Mouse (Mus musculus) G1E (cell line): ENCODE results near the gene Rab26. TPM values are rescaled to one million over a fixed set of nuclear protein-coding genes. Genes with fewer than 3 reads are reported as not detected.

ENCODE experiments used
- ATAC-seq: 2 replicates; pipeline ENCODE4 v1.8.0; 2016; ENCODE audit warnings: mild to moderate bottlenecking; ENCODE audit not compliant: insufficient number of reproducible peaks, poor library complexity, low FRiP score, severe bottlenecking; ENCODE audit errors: extremely low read depth
- DNase-seq: peaks from one replicate; pipeline ENCODE4 v3.0.0; 2012; ENCODE audit warnings: low spot score
- H3K27me3 ChIP-seq: 2 replicates; pipeline ENCODE4 v1.6.1; 2012; ENCODE audit warnings: mild to moderate bottlenecking, low read length, inconsistent platforms; ENCODE audit not compliant: insufficient read depth
- H3K36me3 ChIP-seq: replicated peaks from 2 replicates; pipeline ENCODE3; 2012; ENCODE audit warnings: mild to moderate bottlenecking, inconsistent platforms
- H3K4me1 ChIP-seq: 2 replicates; pipeline ENCODE4 v1.6.1; 2012; ENCODE audit warnings: low read depth, low read length, inconsistent platforms, mixed read lengths; ENCODE audit not compliant: insufficient read depth
- H3K4me3 ChIP-seq: 2 replicates; pipeline ENCODE4 v1.5.1; 2012; ENCODE audit warnings: low read depth, mild to moderate bottlenecking, inconsistent platforms, low read length, moderate library complexity, mixed read lengths
- H3K9me3 ChIP-seq: replicated peaks from 2 replicates; pipeline ENCODE4 v1.6.1; 2012; ENCODE audit warnings: inconsistent platforms
- CTCF ChIP-seq: IDR thresholded peaks from 2 replicates; pipeline ENCODE4 v1.5.1; 2012; ENCODE audit warnings: low read depth, low read length, inconsistent platforms, mixed read lengths
- GATA1 ChIP-seq: IDR thresholded peaks from 2 replicates; pipeline ENCODE4 v1.6.1; 2012; ENCODE audit warnings: borderline replicate concordance, low read length, inconsistent platforms, mixed read lengths
- GATA2 ChIP-seq: IDR thresholded peaks from 2 replicates; pipeline ENCODE4 v1.6.1; 2012; ENCODE audit warnings: low read depth, low read length, inconsistent platforms, borderline replicate concordance
- POLR2AphosphoS5 ChIP-seq: IDR thresholded peaks from 2 replicates; pipeline ENCODE4 v1.6.1; 2012; ENCODE audit warnings: low read depth, low read length, inconsistent platforms; ENCODE audit not compliant: insufficient replicate concordance
- TAL1 ChIP-seq: conservative IDR thresholded peaks from 2 replicates; pipeline ENCODE4 v1.6.1; 2012; ENCODE audit warnings: low read depth, low read length, inconsistent platforms, mixed read lengths
- polyA plus RNA-seq: library from polyadenylated mRNA; stranded (reverse); fragments of >175 nt; gene quantifications from 2 replicates; pipeline ENCODE4 v1.2.3, GENCODE M21; 2012
- total RNA-seq, 2 experiments: library from RNA; stranded (forward) in 1 of 2; stranded (reverse) in 1 of 2; fragments of 200-1000 nt in 1 of 2; fragments of >200 nt in 1 of 2; fragmentation: Nextera tagmentation in 1 of 2; gene quantifications; 2 replicates each; pipeline ENCODE4 v1.2.3; 2014 to 2017

Gene Rab26
- total and polyA plus RNA-seq, 3 experiments = 0.26 to 0.49 TPM; not detected in 1

DNA sequence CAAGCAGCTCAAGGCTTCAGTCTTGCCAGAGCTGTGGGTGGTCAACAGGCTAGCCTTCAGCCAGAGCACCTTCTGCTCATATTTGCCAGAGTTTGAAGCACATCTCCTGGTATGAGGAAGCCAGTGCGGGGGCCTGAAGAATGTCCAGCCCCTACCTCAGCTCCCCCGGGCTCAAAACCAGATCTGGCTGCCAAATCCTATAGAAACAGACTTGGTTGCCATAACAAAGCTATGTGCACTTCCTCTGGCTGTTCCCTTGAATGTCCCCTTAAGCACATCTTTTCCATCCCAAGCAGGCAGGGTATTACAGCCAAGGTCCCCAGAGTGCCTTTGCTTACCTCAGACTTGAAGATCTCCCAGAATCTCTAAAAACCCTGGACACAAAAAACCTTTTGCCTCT lies 9.3 kb downstream of the Rab26 start:
- H3K9me3 ChIP-seq = no peaks in the 10 kb centered on the region
- ATAC-seq (no peak), DNase-seq (no peak)
- TF ChIP-seq CTCF = no peak
- no peak for TF ChIP-seq TAL1
- no peak for TF ChIP-seq POLR2AphosphoS5
- no peak for TF ChIP-seq GATA2
- no peak for TF ChIP-seq GATA1
- H3K36me3 ChIP-seq = peaks cover 77% of the 10 kb centered on the region
- H3K4me1 ChIP-seq = peaks cover 56% of the 10 kb centered on the region
- H3K4me3 ChIP-seq = no peak overlapping the region
- H3K27me3 ChIP-seq = no peaks in the 10 kb centered on the region

GRCm38 (mm10) chr17:24520450-24520849 lies 13.6 kb downstream of the Rab26 start:
- no peak for TF ChIP-seq TAL1
- TF ChIP-seq GATA1 = no peak
- TF ChIP-seq POLR2AphosphoS5 = no peak
- no peak for TF ChIP-seq CTCF
- no peak for TF ChIP-seq GATA2
- DNase-seq (no peak), ATAC-seq (no peak)
- peaks cover 93% of the 10 kb centered on the region for H3K36me3 ChIP-seq
- no peaks in the 10 kb centered on the region for H3K27me3 ChIP-seq
- no peaks in the 10 kb centered on the region for H3K9me3 ChIP-seq
- H3K4me3 ChIP-seq = no peak overlapping the region
- peaks cover 40% of the 10 kb centered on the region for H3K4me1 ChIP-seq

- Histone ChIP-seq H3K27me3 (no peaks in the 10 kb centered on the region), H3K4me3 (no peak overlapping the region), H3K36me3 (peaks cover 99% of the 10 kb centered on the region), H3K9me3 (no peaks in the 10 kb centered on the region), H3K4me1 (peaks cover 12% of the 10 kb centered on the region)
- ATAC-seq (no peak), DNase-seq (no peak)
- TF ChIP-seq POLR2AphosphoS5 (no peak), CTCF (no peak), GATA2 (no peak), GATA1 (no peak), TAL1 (no peak)
Observed at GRCm38 (mm10) chr17:24514270-24515257, 19.4 kb downstream of the Rab26 start.

DNA sequence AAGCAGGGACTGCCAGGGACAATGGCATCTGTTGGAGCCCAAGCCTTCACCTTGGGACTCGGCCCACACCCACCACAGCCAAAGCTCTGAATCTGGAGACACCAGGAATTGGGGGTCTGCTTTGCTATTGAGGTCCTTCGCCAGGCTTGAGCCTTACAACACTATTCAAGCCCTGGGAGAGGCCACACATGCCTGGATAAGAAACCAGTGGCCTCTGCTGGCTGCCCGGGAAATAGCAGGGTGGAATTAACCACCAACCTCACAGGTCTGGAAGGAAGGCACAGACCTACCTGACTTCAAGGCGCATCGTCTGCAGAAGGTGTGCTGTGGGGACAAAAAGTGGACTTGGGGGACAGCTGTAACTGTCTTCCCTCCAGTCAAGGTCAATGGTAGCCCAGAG lies 20.4 kb downstream of the Rab26 start:
- H3K4me3 ChIP-seq = no peak overlapping the region
- DNase-seq (peak; percentile 51), ATAC-seq (0 out of 2 replicates have a peak, but pooled peaks have one; percentile 8)
- TF ChIP-seq GATA2 (no peak), GATA1 (no peak), POLR2AphosphoS5 (no peak), TAL1 (no peak), CTCF (no peak)
- H3K4me1 ChIP-seq = peaks cover 12% of the 10 kb centered on the region
- H3K27me3 ChIP-seq = no peaks in the 10 kb centered on the region
- peaks cover 99% of the 10 kb centered on the region for H3K36me3 ChIP-seq
- H3K9me3 ChIP-seq = no peaks in the 10 kb centered on the region

- Histone ChIP-seq H3K36me3 (peaks cover 84% of the 10 kb centered on the region), H3K4me3 (no peak overlapping the region), H3K27me3 (peaks cover 15% of the 10 kb centered on the region; the same call in 1 of the 2 replicates), H3K9me3 (no peaks in the 10 kb centered on the region), H3K4me1 (0 out of 2 replicates have a peak, but pooled peaks cover 6% of the 10 kb centered on the region)
- DNase-seq = no peak
- no peak for TF ChIP-seq GATA2
- TF ChIP-seq GATA1 = no peak
- TF ChIP-seq TAL1 = no peak
- no peak for TF ChIP-seq POLR2AphosphoS5
- ATAC-seq = no peak
Observed at GRCm38 (mm10) chr17:24507806-24508460, 26.1 kb downstream of the Rab26 start.

DNA sequence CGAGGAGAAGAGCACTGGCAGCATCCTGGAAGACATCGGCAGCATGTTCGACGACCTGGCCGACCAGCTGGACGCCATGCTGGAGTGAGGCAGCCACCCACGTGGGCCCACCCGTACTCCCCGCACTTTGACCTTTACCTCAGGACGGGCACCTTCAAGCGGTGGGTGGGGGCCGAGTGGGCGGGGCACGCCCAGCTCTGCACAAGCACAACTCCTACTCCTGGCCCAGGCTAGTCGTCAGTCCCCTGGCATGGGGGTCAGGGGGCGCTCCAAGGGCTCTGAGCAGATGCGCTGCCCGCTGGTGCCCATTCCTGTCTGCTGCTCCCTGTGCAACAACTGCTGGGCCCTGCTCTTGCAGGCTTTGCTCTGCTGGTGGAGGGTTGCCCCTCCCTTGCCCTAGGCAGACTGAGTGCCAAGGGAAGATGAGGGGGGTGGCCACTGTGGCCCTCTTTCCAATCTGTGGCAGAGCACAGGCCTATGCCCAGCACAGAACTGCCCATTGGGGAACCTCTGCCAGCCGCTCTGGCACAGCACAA lies 26.8 kb downstream of the Rab26 start:
- ATAC-seq (no peak), DNase-seq (no peak)
- H3K4me3 ChIP-seq = no peak overlapping the region
- 0 out of 2 replicates have a peak, but pooled peaks cover 8% of the 10 kb centered on the region for H3K4me1 ChIP-seq
- peaks cover 23% of the 10 kb centered on the region for H3K27me3 ChIP-seq
- peaks cover 77% of the 10 kb centered on the region for H3K36me3 ChIP-seq
- TF ChIP-seq POLR2AphosphoS5 = no peak
- TF ChIP-seq CTCF = no peak
- TF ChIP-seq GATA1 = no peak
- TF ChIP-seq TAL1 = no peak
- no peaks in the 10 kb centered on the region for H3K9me3 ChIP-seq
